Mouse (Mus musculus): ENCODE results near the gene Mrgprb5.

GRCm38 (mm10) chr7:48123806-48124205 lies 45.0 kb downstream of the Mrgprb5 start:
- TF ChIP-seq FLI1 (IDR thresholded peaks at IDR 0.05; ENCODE audit: low read length) (no peak), GATA1 (IDR thresholded peaks at IDR 0.05; ENCODE audit: borderline replicate concordance, low read length) (no peak)
